Mouse (Mus musculus) heart, postnatal 0 days (tissue): ENCODE measurements at regions not wholly inside any gene's neighbourhood (a gene's known extent, or its start where the extent isn't known, plus 50 kb on each side); places are given as distances from the start of the nearest gene placed in this dataset.

Source experiments
- CTCF ChIP-seq: IDR thresholded peaks from 2 replicates; pipeline ENCODE4 v1.5.1; 2016; ENCODE audit warnings: antibody characterized with exemption, control low read depth, low read depth
- EP300 ChIP-seq: IDR thresholded peaks from 2 replicates; pipeline ENCODE4 v1.6.1; 2016; ENCODE audit warnings: antibody characterized with exemption, low read depth

DNA sequence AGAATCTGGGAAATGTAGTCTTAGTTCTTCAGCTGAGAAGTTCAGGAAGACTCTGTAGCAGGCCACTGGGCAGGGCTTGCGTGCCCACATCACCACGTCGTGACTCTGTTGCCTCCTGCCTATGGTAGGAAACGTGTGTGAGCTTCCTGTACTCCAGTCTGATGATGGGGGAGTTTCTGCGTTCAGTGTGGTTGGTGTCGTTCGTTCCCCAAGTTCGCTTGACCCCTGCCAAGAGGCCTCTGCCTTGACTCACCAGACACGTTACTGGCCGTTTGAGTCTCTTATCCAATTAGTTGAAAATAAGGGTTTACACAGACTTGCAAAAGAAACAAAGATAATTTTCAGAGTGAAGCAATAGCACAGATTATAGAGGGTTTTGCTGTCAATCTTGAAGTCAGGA, 102.4 kb upstream of the Syt6 start:
- no peak for TF ChIP-seq CTCF
- no peak for TF ChIP-seq EP300
